Mouse (Mus musculus) embryonic fibroblast, embryonic 13.5 days (primary cell): ENCODE measurements around the gene Kptn. TPM values are rescaled to one million over a fixed set of nuclear protein-coding genes. Genes with fewer than 3 reads are reported as not detected.

Source experiments
- H3K27ac ChIP-seq: 2 replicates; pipeline ENCODE4 v1.5.1; 2012; ENCODE audit warnings: low read length, control low read depth, inconsistent platforms; ENCODE audit not compliant: insufficient read depth
- H3K4me1 ChIP-seq: 2 replicates; pipeline ENCODE4 v1.6.1; 2011; ENCODE audit warnings: low read length; ENCODE audit not compliant: control insufficient read depth, insufficient read depth
- H3K4me3 ChIP-seq: 2 replicates; pipeline ENCODE4 v1.5.1; 2011; ENCODE audit warnings: mild to moderate bottlenecking, control low read depth, low read length; ENCODE audit not compliant: insufficient read depth
- CTCF ChIP-seq: IDR thresholded peaks from 2 replicates; pipeline ENCODE4 v1.5.1; 2011; ENCODE audit warnings: mild to moderate bottlenecking, control low read depth, low read length, moderate library complexity, borderline replicate concordance; ENCODE audit not compliant: insufficient read depth
- POLR2A ChIP-seq: IDR thresholded peaks from 2 replicates; pipeline ENCODE4 v1.6.1; 2011; ENCODE audit warnings: low read depth, mild to moderate bottlenecking, control low read depth, low read length, moderate library complexity
- polyA plus RNA-seq: library from polyadenylated mRNA; stranded (reverse); fragments of >200 nt; gene quantifications from 2 replicates; pipeline ENCODE4 v1.2.4, GENCODE M21; 2011; ENCODE audit warnings: low read depth; ENCODE audit not compliant: missing spikeins, insufficient read length

The Kptn gene
- polyA plus RNA-seq, 1 experiment, result 13.9 TPM

DNA sequence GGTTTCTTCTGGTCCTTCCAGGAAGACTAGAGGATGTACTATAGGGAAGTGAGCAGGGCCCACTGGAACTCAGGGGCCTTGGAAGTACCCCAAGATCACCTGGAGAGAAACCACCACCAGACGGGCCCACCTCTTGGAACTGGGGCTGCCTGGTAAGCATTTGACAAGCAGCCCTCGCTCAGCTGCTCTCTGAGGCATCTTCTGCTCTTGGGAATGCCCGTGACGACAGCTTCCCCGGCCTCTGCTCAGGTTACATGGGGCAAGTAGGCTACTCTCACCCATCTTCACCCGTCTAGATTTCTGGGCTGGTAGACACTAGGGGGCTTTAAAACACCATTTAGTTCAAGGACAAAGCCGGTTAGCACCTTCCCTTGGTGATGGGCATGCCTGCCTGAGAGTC lies 18.6 kb upstream of the Kptn start:
- Histone ChIP-seq H3K4me1 (peaks cover 9% of the 10 kb centered on the region), H3K27ac (no peak overlapping the region)
- TF ChIP-seq POLR2A, result no peak
- no peak for TF ChIP-seq CTCF

DNA sequence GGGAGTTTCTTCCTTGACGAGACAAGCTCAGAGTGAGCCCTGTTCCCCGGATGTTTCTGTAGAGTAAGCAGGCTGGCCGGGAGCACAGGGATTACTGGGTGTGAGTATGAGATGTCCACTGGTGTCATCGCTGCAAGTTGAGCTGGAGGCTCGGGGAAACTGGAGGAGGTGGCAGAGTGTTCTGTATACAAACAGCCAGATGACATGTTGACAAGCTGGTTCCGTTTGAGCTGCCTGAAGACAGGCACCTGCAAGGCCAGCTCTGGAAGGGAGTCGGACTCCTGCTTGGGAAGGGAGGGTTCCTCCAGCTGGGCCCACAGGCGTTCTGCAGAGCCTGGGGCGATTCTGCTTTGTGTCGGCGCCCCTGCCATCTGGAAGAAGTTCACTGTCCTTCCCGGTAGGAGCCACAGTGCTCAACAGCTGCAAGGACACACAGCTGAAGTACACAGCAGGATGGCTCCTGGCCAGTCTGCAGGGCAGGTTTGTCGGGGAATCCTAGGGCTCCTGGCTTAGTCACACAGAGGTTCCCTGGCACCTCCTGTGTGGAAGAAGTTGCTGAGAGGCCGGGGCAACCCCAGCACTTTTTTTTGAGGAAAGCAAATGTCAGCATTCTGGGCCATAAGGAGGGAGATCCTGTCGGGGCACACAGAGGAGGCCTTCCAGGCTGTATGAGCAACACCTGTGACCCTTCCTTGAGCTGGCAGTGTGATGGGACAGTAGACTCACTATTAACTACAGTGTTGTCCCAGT lies 17.8 kb upstream of the Kptn start:
- no peak overlapping the region for H3K4me3 ChIP-seq
- peaks cover 9% of the 10 kb centered on the region for H3K4me1 ChIP-seq
- TF ChIP-seq POLR2A (no peak), CTCF (no peak)
- no peak overlapping the region for H3K27ac ChIP-seq

More for the DNA sequence above, 18.6 kb upstream of the Kptn start:
- no peak overlapping the region for H3K4me3 ChIP-seq

DNA sequence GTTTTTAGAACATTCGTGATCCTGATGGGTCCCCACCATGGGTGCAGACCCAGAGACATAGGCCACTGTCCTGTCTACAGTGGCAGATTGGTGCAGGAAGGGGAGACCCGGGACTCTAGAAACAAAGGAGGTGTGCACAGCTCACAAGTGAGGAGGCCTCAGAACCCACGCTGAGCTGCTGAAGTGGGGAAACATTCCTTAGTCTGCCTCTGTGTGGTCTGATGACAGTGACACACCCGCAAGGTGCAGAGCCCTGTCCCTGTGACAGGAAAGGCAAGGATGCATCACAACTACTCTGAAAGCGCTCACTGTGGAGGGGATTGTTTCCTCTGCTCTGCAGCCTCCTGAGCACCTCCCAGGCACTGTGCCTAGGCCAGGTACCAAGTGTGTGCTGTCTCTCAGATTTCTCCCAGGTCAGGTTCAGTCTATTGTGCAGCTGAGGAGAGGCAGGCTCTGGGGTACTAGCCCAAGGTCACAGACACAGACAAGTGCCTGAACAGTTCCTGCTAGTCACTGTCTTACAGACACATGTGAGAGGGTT lies 16.9 kb upstream of the Kptn start:
- Histone ChIP-seq H3K4me3 (no peak overlapping the region), H3K4me1 (peaks cover 9% of the 10 kb centered on the region), H3K27ac (no peak overlapping the region)
- TF ChIP-seq CTCF (no peak), POLR2A (no peak)

DNA sequence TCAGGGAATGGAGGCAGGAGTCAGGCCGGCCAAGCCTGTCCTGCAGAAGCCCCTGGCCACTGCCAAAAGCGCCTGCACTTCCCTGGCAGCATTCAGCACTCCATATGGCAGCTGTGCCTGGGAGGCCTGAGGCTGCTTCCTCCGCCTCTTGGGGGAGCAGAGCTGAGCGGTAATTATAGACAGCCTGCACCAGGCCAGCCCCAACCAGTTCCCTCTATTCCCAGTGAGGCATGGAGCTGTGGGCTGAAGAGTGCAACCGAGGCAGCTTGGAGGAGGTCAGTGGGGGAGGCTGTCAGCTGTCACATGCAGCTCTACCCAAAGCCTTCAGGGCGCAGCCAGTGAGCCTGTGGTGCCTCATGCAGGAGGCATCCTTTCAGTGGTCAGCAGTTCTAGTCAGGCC lies 15.9 kb upstream of the Kptn start:
- Histone ChIP-seq H3K4me3 (no peak overlapping the region), H3K27ac (no peak overlapping the region), H3K4me1 (peaks cover 9% of the 10 kb centered on the region)
- TF ChIP-seq POLR2A, result no peak
- no peak for TF ChIP-seq CTCF

DNA sequence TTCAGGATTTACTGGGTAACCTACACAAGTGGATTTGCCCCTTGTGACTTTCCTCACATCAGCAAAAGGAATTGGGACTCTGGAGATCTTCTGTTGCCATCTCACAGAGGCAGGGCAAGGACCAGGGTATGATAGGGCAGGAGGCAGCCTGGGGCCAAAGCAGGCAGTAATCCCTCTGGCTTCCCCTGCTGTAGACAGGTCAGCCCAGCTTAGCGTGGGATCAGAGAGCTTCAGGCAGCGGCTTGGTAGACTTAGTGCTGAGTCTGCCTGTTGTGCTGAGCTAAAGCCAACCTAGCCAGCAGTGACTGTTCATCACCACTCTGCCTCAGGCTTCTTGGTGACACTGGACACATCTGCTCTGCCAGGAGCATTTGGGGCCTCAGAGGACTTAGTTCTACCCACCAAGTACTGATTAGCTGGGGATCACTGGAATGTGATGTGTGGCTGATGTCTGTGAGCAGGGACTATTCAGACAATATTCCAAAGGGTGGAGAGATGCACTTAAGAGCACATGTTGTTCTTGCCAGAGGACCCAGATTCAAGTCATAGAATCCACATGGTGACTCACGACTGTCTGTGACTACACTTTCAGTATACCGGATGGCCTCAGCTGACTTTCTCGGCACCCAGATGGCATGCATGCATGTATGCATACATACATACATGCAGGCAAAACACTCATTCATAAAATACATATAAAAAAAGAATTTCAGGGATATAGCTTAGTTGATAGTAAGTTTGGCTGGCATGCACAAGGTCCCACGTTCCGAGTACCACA lies 14.9 kb upstream of the Kptn start:
- no peak for TF ChIP-seq POLR2A
- TF ChIP-seq CTCF, result no peak
- Histone ChIP-seq H3K4me3 (no peak overlapping the region), H3K27ac (no peak overlapping the region), H3K4me1 (peaks cover 9% of the 10 kb centered on the region)

DNA sequence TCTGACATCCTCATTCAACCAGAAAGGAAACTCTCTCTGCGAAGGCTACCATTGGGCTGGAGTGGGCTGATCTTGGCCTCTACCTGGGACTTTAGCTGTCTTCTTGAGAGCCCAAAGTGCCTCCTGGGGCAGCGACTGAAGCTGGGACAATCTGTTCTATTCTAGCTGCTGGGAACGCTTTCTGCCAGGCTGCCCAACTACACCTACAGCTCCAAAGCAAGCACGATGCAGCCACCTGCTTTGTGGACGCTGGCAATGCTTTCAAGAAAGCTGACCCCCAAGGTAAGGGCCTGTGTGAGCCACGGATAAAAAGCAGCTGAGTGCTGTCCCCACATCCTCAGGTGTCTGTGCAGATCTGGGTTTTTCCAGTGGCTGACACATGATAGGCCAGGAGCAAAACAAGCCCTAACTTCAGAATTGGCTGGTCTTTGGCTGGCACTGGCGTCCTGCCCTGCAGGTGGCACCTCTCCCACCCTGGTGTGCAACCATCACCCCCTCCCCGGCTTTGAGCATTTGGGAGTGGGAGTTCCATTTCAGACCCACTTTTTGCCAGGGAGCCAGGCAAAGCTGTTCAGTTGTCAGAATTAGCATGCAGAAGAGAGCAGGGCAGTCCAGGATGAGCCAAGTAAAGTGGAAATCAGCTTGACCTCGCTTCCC lies 10.7 kb upstream of the Kptn start:
- Histone ChIP-seq H3K27ac (no peak overlapping the region), H3K4me1 (0 out of 2 replicates have a peak, but pooled peaks cover 3% of the 10 kb centered on the region), H3K4me3 (no peak overlapping the region)
- TF ChIP-seq POLR2A, result no peak
- no peak for TF ChIP-seq CTCF

DNA sequence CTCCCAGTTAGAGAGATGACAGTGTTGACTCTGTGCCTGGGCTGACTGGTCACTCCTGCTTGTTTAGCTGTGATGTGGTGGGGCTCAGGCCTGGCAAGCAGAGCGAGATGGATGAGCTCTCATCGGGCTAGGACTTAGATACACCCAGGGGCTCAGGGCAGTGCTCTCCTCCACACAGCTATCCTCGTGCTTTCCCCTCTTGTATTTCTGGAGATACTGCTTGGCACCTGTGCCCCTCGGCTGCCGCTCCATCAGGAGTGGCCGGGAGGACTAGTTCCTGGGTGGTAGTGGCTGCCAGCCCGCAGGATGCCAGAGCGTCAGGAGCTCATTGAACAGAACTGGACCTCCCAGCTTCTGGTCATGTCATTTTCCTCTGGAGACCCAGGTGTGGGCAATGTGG lies 9.5 kb upstream of the Kptn start:
- Histone ChIP-seq H3K27ac (no peak overlapping the region), H3K4me3 (no peak overlapping the region), H3K4me1 (no peaks in the 10 kb centered on the region)
- TF ChIP-seq CTCF (no peak), POLR2A (no peak)

DNA sequence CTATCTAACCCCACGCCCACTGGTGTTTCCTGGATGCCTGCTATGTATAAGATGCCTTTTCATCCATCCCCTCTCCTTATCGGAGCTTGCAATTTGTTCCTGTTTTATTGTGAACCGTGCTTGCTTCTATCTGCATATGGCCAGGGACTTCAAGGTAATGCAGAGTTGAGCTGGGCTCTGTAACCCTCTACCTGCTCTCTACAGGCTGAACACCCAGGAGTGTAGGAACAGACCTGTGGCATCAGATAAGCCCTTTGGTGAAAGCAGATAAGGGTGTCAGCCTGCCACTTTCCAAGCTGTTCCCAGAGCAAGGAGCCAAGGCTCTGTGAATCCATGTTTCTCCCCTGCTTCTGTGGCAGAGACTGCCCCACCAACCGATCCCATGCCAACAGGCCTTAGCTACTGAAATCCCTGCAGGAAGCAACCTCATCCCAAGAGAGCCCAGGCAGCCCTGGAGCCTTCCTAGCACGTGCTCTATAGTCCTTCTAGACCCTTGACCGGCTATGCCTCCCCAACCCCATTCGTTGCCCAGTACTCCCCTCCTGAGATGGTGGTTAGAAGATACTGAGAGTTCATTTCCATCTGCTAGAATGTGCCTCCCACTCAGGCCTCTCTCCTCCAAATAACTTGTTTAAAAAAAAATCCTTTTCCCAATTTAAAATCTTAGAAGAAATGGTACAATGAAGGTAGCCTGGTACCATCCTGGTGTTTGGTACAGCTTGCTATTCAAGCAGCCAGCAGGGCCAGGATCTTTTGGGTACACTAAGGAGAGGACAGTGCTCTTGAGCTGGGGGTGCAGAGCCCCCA lies 8.2 kb upstream of the Kptn start:
- TF ChIP-seq POLR2A (no peak), CTCF (no peak)
- no peak overlapping the region for H3K4me3 ChIP-seq
- H3K27ac ChIP-seq, result no peak overlapping the region
- no peaks in the 10 kb centered on the region for H3K4me1 ChIP-seq

DNA sequence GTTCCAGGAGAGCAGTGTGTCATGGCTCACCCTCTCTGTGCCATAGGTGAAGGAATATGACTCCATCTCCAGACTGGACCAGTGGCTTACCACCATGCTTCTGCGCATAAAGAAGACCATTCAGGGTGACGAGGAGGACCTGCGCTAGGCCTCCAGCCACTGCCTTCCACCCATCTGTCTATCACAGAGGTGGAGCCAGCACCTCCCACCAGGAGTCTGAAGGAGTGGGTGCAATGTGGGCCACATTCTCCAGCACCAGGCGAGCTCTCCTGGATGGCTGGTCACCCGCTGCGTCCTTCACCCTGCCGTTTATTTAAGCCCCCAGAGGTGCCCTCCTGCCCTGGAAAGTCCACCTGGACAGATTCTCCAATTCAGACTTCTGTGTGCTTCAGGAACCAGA lies 3.3 kb upstream of the Kptn start:
- Histone ChIP-seq H3K4me1 (no peaks in the 10 kb centered on the region), H3K27ac (no peak overlapping the region), H3K4me3 (no peak overlapping the region)
- no peak for TF ChIP-seq CTCF
